Mouse (Mus musculus): ENCODE measurements at regions not wholly inside any gene's neighbourhood (a gene's known extent, or its start where the extent isn't known, plus 50 kb on each side); places are given as distances from the start of the nearest gene placed in this dataset.

GRCm38 (mm10) chr11:57958233-57958632 lies 50.6 kb upstream of the Larp1 start:
- Histone ChIP-seq H3K36me3 (no peaks in the 10 kb centered on the region), H3K27ac (no peak overlapping the region), H3K9me3 (no peaks in the 10 kb centered on the region), H3K27me3 (ENCODE audit: insufficient read depth, poor library complexity, severe bottlenecking) (no peaks in the 10 kb centered on the region), H3K4me3 (no peak overlapping the region), H3K4me1 (replicated peaks) (peaks cover 10% of the 10 kb centered on the region)
- no peak for DNase-seq (ENCODE audit: low spot score)
- WGBS, result 79% methylated on average over 7 of the region's 7 CpGs

- Histone ChIP-seq H3K27me3 (ENCODE audit: insufficient read depth, poor library complexity, severe bottlenecking) (no peaks in the 10 kb centered on the region), H3K9me3 (no peaks in the 10 kb centered on the region), H3K4me3 (no peak overlapping the region), H3K36me3 (no peaks in the 10 kb centered on the region), H3K4me1 (replicated peaks) (peaks cover 5% of the 10 kb centered on the region; the same call in 1 of the 2 replicates), H3K27ac (no peak overlapping the region)
- DNase-seq (ENCODE audit: low spot score), result no peak
- 90% methylated on average over 9 of the region's 9 CpGs for WGBS
These were observed 52.0 kb upstream of the Larp1 start for GRCm38 (mm10) chr11:57956909-57957308.

DNA sequence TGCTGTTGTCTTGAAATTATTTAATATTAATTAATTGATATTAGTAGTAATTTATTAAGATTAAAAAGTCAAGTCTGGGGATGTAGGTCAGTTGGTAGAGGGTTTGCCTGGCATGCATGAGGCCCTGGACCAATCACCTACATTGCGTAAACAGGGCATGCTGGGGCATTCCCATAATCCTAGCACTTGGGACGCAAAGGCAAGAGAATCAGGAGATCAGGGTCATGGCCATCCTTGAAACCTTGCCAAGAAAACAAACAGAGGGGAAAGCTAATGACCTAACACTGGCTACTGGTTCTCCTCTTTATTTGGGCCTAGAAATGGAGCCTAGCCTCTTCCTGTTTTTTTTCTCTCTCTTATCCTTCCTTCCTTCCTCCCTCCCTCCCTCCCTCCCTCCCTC lies 52.8 kb upstream of the Larp1 start:
- Histone ChIP-seq H3K4me3 (no peak overlapping the region), H3K4me1 (replicated peaks) (0 out of 2 replicates have a peak, but pooled peaks cover 3% of the 10 kb centered on the region), H3K27ac (no peak overlapping the region), H3K27me3 (ENCODE audit: insufficient read depth, poor library complexity, severe bottlenecking) (no peaks in the 10 kb centered on the region), H3K9me3 (no peaks in the 10 kb centered on the region), H3K36me3 (no peaks in the 10 kb centered on the region)
- 80% methylated on average over 2 of the region's 2 CpGs for WGBS
- DNase-seq (ENCODE audit: low spot score), result no peak

GRCm38 (mm10) chr11:57955476-57955875 lies 53.4 kb upstream of the Larp1 start:
- H3K27me3 ChIP-seq (ENCODE audit: insufficient read depth, poor library complexity, severe bottlenecking), result no peaks in the 10 kb centered on the region
- WGBS, result 90% methylated on average over 7 of the region's 7 CpGs
- no peaks in the 10 kb centered on the region for H3K9me3 ChIP-seq
- H3K4me3 ChIP-seq, result no peak overlapping the region
- no peak for DNase-seq (ENCODE audit: low spot score)
- no peaks in the 10 kb centered on the region for H3K36me3 ChIP-seq
- H3K4me1 ChIP-seq (replicated peaks), result 0 out of 2 replicates have a peak, but pooled peaks cover 3% of the 10 kb centered on the region
- H3K27ac ChIP-seq, result no peak overlapping the region

DNA sequence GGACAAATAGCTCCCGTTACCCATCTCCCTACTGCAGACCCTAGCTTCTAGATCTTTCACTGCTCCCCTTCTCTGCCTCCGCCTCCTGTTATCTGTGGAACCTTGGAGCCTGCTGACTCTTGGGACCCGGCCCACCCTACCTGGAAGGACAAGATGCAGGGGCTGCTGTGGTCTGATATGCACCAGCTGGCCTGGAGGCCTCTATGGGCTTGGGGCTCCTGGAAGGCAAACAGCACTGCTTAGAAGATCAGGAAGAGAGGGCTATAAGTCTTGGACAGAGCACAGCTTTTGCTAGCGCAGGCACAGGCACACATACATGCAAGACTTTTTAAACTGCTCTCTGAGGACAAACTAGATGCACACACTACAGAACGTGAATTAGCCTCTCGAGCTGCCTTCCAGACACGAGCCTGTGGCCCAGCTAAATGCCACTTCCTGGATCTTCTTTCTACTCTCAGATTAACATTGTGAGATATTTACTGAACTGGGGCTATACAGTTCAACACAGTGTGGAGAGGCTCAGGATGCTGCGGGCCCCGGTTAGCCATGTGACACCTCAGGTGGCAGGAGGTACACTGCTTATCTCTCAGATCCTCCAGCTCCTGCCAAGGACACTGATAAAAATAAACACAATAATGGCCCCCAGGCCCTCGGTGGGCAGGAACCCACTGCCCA lies 54.2 kb upstream of the Larp1 start:
- Histone ChIP-seq H3K9me3 (no peaks in the 10 kb centered on the region), H3K4me3 (no peak overlapping the region), H3K36me3 (no peaks in the 10 kb centered on the region), H3K27ac (0 out of 2 replicates have a peak overlapping the region, but pooled peaks have one; percentile 30), H3K27me3 (ENCODE audit: insufficient read depth, poor library complexity, severe bottlenecking) (no peaks in the 10 kb centered on the region), H3K4me1 (replicated peaks) (0 out of 2 replicates have a peak, but pooled peaks cover 3% of the 10 kb centered on the region)
- no peak for DNase-seq (ENCODE audit: low spot score)
- 81% methylated on average over 10 of the region's 10 CpGs for WGBS

GRCm38 (mm10) chr11:57953694-57954093 lies 55.2 kb upstream of the Larp1 start:
- H3K27me3 ChIP-seq (ENCODE audit: insufficient read depth, poor library complexity, severe bottlenecking), result no peaks in the 10 kb centered on the region
- no peaks in the 10 kb centered on the region for H3K9me3 ChIP-seq
- no peak overlapping the region for H3K4me3 ChIP-seq
- 77% methylated on average over 7 of the region's 7 CpGs for WGBS
- H3K4me1 ChIP-seq (replicated peaks), result 0 out of 2 replicates have a peak, but pooled peaks cover 3% of the 10 kb centered on the region
- no peak overlapping the region for H3K27ac ChIP-seq
- DNase-seq (ENCODE audit: low spot score), result no peak
- no peaks in the 10 kb centered on the region for H3K36me3 ChIP-seq

GRCm38 (mm10) chr11:57952619-57953018 lies 56.2 kb upstream of the Larp1 start:
- Histone ChIP-seq H3K4me3 (no peak overlapping the region), H3K36me3 (no peaks in the 10 kb centered on the region), H3K9me3 (no peaks in the 10 kb centered on the region), H3K4me1 (replicated peaks) (0 out of 2 replicates have a peak, but pooled peaks cover 3% of the 10 kb centered on the region), H3K27me3 (ENCODE audit: insufficient read depth, poor library complexity, severe bottlenecking) (no peaks in the 10 kb centered on the region), H3K27ac (no peak overlapping the region)
- no peak for DNase-seq (ENCODE audit: low spot score)
- WGBS, result 71% methylated on average over 3 of the region's 3 CpGs

GRCm38 (mm10) chr11:57951541-57952326 lies 57.1 kb upstream of the Larp1 start:
- Histone ChIP-seq H3K4me3 (no peak overlapping the region), H3K36me3 (no peaks in the 10 kb centered on the region), H3K9me3 (no peaks in the 10 kb centered on the region), H3K27me3 (ENCODE audit: insufficient read depth, poor library complexity, severe bottlenecking) (no peaks in the 10 kb centered on the region), H3K4me1 (replicated peaks) (0 out of 2 replicates have a peak, but pooled peaks cover 3% of the 10 kb centered on the region), H3K27ac (no peak overlapping the region)
- WGBS, result 83% methylated on average over 20 of the region's 20 CpGs
- DNase-seq (ENCODE audit: low spot score), result no peak

DNA sequence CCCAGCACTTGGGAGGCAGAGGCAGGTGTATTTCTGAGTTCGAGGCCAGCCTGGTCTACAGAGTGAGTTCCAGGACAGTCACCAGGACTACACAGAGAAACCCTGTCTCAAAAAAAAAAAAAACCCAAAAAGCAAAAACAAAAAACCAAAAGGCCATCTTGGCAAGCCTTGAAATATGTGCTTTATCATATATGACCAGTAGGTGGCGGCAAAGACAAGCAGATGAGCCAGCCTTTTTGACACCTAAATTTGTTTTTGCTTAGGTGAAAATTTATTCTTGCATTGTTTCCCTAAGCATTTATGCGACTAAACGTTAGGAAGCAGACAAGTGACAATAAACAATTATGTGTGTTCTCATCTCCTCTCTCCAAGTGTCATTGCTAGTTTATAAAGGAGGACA lies 57.9 kb upstream of the Larp1 start:
- H3K27ac ChIP-seq, result no peak overlapping the region
- H3K9me3 ChIP-seq, result no peaks in the 10 kb centered on the region
- H3K4me3 ChIP-seq, result no peak overlapping the region
- no peaks in the 10 kb centered on the region for H3K27me3 ChIP-seq (ENCODE audit: insufficient read depth, poor library complexity, severe bottlenecking)
- 4% methylated on average over 4 of the region's 4 CpGs for WGBS
- H3K4me1 ChIP-seq (replicated peaks), result 0 out of 2 replicates have a peak, but pooled peaks cover 3% of the 10 kb centered on the region
- peak; percentile 21 for DNase-seq (ENCODE audit: low spot score)
- no peaks in the 10 kb centered on the region for H3K36me3 ChIP-seq

GRCm38 (mm10) chr11:57949067-57949466 lies 59.8 kb upstream of the Larp1 start:
- H3K9me3 ChIP-seq, result no peaks in the 10 kb centered on the region
- no peaks in the 10 kb centered on the region for H3K27me3 ChIP-seq (ENCODE audit: insufficient read depth, poor library complexity, severe bottlenecking)
- 0 out of 2 replicates have a peak, but pooled peaks cover 3% of the 10 kb centered on the region for H3K4me1 ChIP-seq (replicated peaks)
- WGBS, result 76% methylated on average over 9 of the region's 9 CpGs
- H3K27ac ChIP-seq, result no peak overlapping the region
- no peak overlapping the region for H3K4me3 ChIP-seq
- DNase-seq (ENCODE audit: low spot score), result no peak
- no peaks in the 10 kb centered on the region for H3K36me3 ChIP-seq

- WGBS, result 87% methylated on average over 4 of the region's 4 CpGs
- no peaks in the 10 kb centered on the region for H3K27me3 ChIP-seq (ENCODE audit: insufficient read depth, poor library complexity, severe bottlenecking)
- no peaks in the 10 kb centered on the region for H3K36me3 ChIP-seq
- H3K4me1 ChIP-seq (replicated peaks), result no peaks in the 10 kb centered on the region
- DNase-seq (ENCODE audit: low spot score), result no peak
- H3K4me3 ChIP-seq, result no peak overlapping the region
- H3K9me3 ChIP-seq, result no peaks in the 10 kb centered on the region
- H3K27ac ChIP-seq, result no peak overlapping the region
These were observed 61.5 kb upstream of the Larp1 start for GRCm38 (mm10) chr11:57947347-57947746.

DNA sequence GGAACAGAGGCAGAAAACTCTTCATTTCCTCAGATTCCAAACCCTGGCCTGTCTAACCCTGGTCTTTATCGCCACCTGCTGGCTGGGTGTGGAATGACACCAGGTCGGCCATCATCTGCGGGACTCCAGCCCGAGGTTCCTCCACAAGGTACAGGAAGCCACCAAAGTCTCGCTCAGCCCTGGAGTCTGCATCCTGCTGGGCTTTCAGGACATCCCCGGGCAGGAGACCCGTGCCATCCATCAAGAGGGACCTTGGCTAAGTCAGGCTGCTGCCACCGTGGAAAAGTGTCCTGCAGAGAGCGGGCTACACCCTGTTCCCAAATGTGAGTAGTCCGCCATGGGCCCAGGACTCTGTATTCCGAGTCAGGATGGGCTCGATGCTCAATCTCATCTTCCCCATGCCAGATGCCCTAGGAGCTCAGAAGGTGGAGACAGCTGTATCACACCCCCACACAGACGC lies 74.4 kb upstream of the Larp1 start:
- Histone ChIP-seq H3K4me1 (replicated peaks) (peaks cover 14% of the 10 kb centered on the region), H3K27ac (0 out of 2 replicates have a peak overlapping the region, but pooled peaks have one; percentile 54), H3K4me3 (peak overlapping the region; percentile 46), H3K27me3 (ENCODE audit: insufficient read depth, poor library complexity, severe bottlenecking) (peaks cover 28% of the 10 kb centered on the region), H3K36me3 (no peaks in the 10 kb centered on the region), H3K9me3 (no peaks in the 10 kb centered on the region)
- 11% methylated on average over 13 of the region's 13 CpGs for WGBS
- peak; percentile 92 for DNase-seq (ENCODE audit: low spot score)

DNA sequence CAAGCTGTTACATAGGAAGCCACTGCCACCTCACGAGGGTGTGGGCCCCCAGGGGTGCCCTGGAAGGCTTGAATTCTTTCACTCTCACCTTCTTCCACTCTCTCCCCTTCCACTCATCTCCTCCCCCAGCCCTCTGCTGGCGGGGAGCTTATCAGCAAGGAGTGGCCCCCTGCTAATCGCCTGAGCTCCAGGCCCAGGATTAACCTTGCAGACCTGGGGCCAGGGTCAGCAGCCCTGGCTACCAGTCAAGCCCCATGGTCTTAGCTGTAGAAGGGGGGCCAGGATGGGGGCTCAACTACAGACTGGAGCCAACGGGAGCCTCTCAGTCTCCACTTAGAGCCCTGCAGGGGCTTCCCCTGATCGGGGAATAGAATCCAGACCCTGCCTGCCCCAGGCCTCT lies 75.8 kb upstream of the Larp1 start:
- Histone ChIP-seq H3K4me1 (replicated peaks) (peaks cover 19% of the 10 kb centered on the region), H3K27me3 (ENCODE audit: insufficient read depth, poor library complexity, severe bottlenecking) (peaks cover 31% of the 10 kb centered on the region), H3K27ac (no peak overlapping the region), H3K36me3 (no peaks in the 10 kb centered on the region), H3K9me3 (no peaks in the 10 kb centered on the region), H3K4me3 (no peak overlapping the region)
- 9% methylated on average over 5 of the region's 5 CpGs for WGBS
- DNase-seq (ENCODE audit: low spot score), result no peak
